Mouse (Mus musculus) liver, embryonic 14.5 days (tissue): ENCODE data around the gene Rsc1a1.

Experiments used
- CTCF ChIP-seq: IDR thresholded peaks from 2 replicates; pipeline ENCODE4 v1.5.1; 2016; ENCODE audit warnings: antibody characterized with exemption, low read depth, control low read depth
- EP300 ChIP-seq: IDR thresholded peaks from 2 replicates; pipeline ENCODE4 v1.6.1; 2016; ENCODE audit warnings: antibody characterized with exemption, low read depth

- TF ChIP-seq EP300 (no peak), CTCF (no peak)
Measured at GRCm38 (mm10) chr4:141660884-141661283, 24.5 kb downstream of the Rsc1a1 start.
